Mouse (Mus musculus): ENCODE measurements around the gene Myo1e.

DNA sequence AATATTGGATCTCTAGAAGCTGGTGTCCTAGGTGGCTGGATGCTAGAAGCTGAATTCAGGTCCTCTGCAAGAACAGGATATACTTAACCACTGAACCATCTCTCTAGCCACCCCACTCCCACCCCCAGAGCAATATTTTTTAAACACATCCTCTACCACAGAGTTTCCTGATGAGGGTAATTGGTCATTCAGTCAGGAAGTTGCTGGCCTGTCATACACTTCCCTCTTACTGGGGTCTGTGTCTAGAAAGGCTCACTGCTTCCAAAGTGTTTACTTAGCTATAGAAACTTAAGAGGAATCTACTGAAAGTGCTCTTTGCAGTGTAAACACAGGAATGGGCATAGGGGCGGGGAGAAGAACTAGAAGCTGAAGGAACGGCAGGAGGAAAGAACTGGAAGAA lies 30.4 kb downstream of the Myo1e start:
- TF ChIP-seq CTCF (IDR thresholded peaks at IDR 0.05; ENCODE audit: control insufficient read depth, insufficient read depth, insufficient read length) (no peak), MAX (IDR thresholded peaks at IDR 0.05) (no peak), FOSL1 (IDR thresholded peaks at IDR 0.05; ENCODE audit: insufficient read depth, low read length, poor library complexity, severe bottlenecking) (no peak), USF1 (IDR thresholded peaks at IDR 0.05; ENCODE audit: low read depth) (no peak), CEBPB (IDR thresholded peaks at IDR 0.05; ENCODE audit: low read depth) (no peak), MYOG (IDR thresholded peaks at IDR 0.05; ENCODE audit: control insufficient read depth, extremely low read depth, insufficient read length) (no peak)

Measured in C2C12 (cell line).